Mouse (Mus musculus): Measurements from ENCODE around the gene Micu1. TPM values are rescaled to one million over a fixed set of nuclear protein-coding genes. Genes with fewer than 3 reads are reported as not detected.

Micu1 gene
- polyA plus RNA-seq, 1 experiment from 2014 or later: 82.0 TPM

GRCm38 (mm10) chr10:59844686-59845085 lies 142.4 kb downstream of the Micu1 start:
- Histone ChIP-seq H3K9ac (ENCODE audit: low read depth, low read length) (no peak overlapping the region), H3K27me3 (replicated peaks; ENCODE audit: control insufficient read depth, insufficient read depth, low read length) (no peaks in the 10 kb centered on the region), H3K36me3 (ENCODE audit: control insufficient read depth, insufficient read depth, low read length) (0 out of 2 replicates have a peak, but pooled peaks cover 5% of the 10 kb centered on the region), H3K4me1 (ENCODE audit: control insufficient read depth, insufficient read depth, low read length) (no peaks in the 10 kb centered on the region), H3K4me2 (ENCODE audit: low read depth, low read length) (no peak overlapping the region), H3K27ac (replicated peaks; ENCODE audit: low read depth, low read length) (no peak overlapping the region), H3K4me3 (ENCODE audit: low read depth, low read length) (no peak overlapping the region), H3K9me3 (ENCODE audit: control insufficient read depth, low read length) (no peaks in the 10 kb centered on the region)
- ATAC-seq (ENCODE audit: low read depth): no peak
- no peak for DNase-seq (ENCODE audit: low spot score)
- 89% methylated on average over 9 of the region's 9 CpGs for WGBS

- H3K4me3 ChIP-seq (ENCODE audit: low read depth, low read length): no peak overlapping the region
- 0 out of 2 replicates have a peak, but pooled peaks cover 5% of the 10 kb centered on the region for H3K36me3 ChIP-seq (ENCODE audit: control insufficient read depth, insufficient read depth, low read length)
- no peak overlapping the region for H3K9ac ChIP-seq (ENCODE audit: low read depth, low read length)
- DNase-seq (ENCODE audit: low spot score) (no peak), ATAC-seq (ENCODE audit: low read depth) (no peak)
- H3K9me3 ChIP-seq (ENCODE audit: control insufficient read depth, low read length): no peaks in the 10 kb centered on the region
- H3K27me3 ChIP-seq (replicated peaks; ENCODE audit: control insufficient read depth, insufficient read depth, low read length): no peaks in the 10 kb centered on the region
- no peak overlapping the region for H3K27ac ChIP-seq (replicated peaks; ENCODE audit: low read depth, low read length)
- no peaks in the 10 kb centered on the region for H3K4me1 ChIP-seq (ENCODE audit: control insufficient read depth, insufficient read depth, low read length)
- H3K4me2 ChIP-seq (ENCODE audit: low read depth, low read length): no peak overlapping the region
- 74% methylated on average over 6 of the region's 6 CpGs for WGBS
Measured at GRCm38 (mm10) chr10:59846416-59846815, 144.1 kb downstream of the Micu1 start.

- ATAC-seq (ENCODE audit: low read depth): no peak
Measured at GRCm38 (mm10) chr10:59848079-59848877, 146.0 kb downstream of the Micu1 start.

GRCm38 (mm10) chr10:59848953-59849352 lies 146.7 kb downstream of the Micu1 start:
- no peaks in the 10 kb centered on the region for H3K4me1 ChIP-seq (ENCODE audit: control insufficient read depth, insufficient read depth, low read length)
- peak; percentile 55; the same call in 1 of the 2 replicates for ATAC-seq (ENCODE audit: low read depth)

More at GRCm38 (mm10) chr10:59848079-59848877, 146.0 kb downstream of the Micu1 start:
- H3K9me3 ChIP-seq (ENCODE audit: control insufficient read depth, low read length): no peaks in the 10 kb centered on the region
- H3K9ac ChIP-seq (ENCODE audit: low read depth, low read length): no peak overlapping the region
- H3K4me2 ChIP-seq (ENCODE audit: low read depth, low read length): no peak overlapping the region
- DNase-seq (ENCODE audit: low spot score): no peak
- no peaks in the 10 kb centered on the region for H3K27me3 ChIP-seq (replicated peaks; ENCODE audit: control insufficient read depth, insufficient read depth, low read length)
- no peaks in the 10 kb centered on the region for H3K4me1 ChIP-seq (ENCODE audit: control insufficient read depth, insufficient read depth, low read length)
- no peaks in the 10 kb centered on the region for H3K36me3 ChIP-seq (ENCODE audit: control insufficient read depth, insufficient read depth, low read length)
- 73% methylated on average over 11 of the region's 11 CpGs for WGBS
- no peak overlapping the region for H3K4me3 ChIP-seq (ENCODE audit: low read depth, low read length)
- H3K27ac ChIP-seq (replicated peaks; ENCODE audit: low read depth, low read length): no peak overlapping the region

GRCm38 (mm10) chr10:59849371-59849770 lies 147.1 kb downstream of the Micu1 start:
- Histone ChIP-seq H3K9me3 (ENCODE audit: control insufficient read depth, low read length) (no peaks in the 10 kb centered on the region), H3K9ac (ENCODE audit: low read depth, low read length) (no peak overlapping the region), H3K27ac (replicated peaks; ENCODE audit: low read depth, low read length) (no peak overlapping the region), H3K4me3 (ENCODE audit: low read depth, low read length) (no peak overlapping the region), H3K27me3 (replicated peaks; ENCODE audit: control insufficient read depth, insufficient read depth, low read length) (no peaks in the 10 kb centered on the region), H3K4me2 (ENCODE audit: low read depth, low read length) (no peak overlapping the region), H3K36me3 (ENCODE audit: control insufficient read depth, insufficient read depth, low read length) (no peaks in the 10 kb centered on the region), H3K4me1 (ENCODE audit: control insufficient read depth, insufficient read depth, low read length) (no peaks in the 10 kb centered on the region)
- ATAC-seq (ENCODE audit: low read depth): no peak
- 72% methylated on average over 7 of the region's 7 CpGs for WGBS
- no peak for DNase-seq (ENCODE audit: low spot score)

More at GRCm38 (mm10) chr10:59848953-59849352, 146.7 kb downstream of the Micu1 start:
- Histone ChIP-seq H3K4me2 (ENCODE audit: low read depth, low read length) (no peak overlapping the region), H3K9ac (ENCODE audit: low read depth, low read length) (no peak overlapping the region), H3K27ac (replicated peaks; ENCODE audit: low read depth, low read length) (no peak overlapping the region), H3K9me3 (ENCODE audit: control insufficient read depth, low read length) (no peaks in the 10 kb centered on the region), H3K27me3 (replicated peaks; ENCODE audit: control insufficient read depth, insufficient read depth, low read length) (no peaks in the 10 kb centered on the region), H3K36me3 (ENCODE audit: control insufficient read depth, insufficient read depth, low read length) (no peaks in the 10 kb centered on the region), H3K4me3 (ENCODE audit: low read depth, low read length) (no peak overlapping the region)
- 61% methylated on average over 9 of the region's 9 CpGs for WGBS
- no peak for DNase-seq (ENCODE audit: low spot score)

- DNase-seq (ENCODE audit: low spot score) (no peak), ATAC-seq (ENCODE audit: low read depth) (no peak)
- H3K9ac ChIP-seq (ENCODE audit: low read depth, low read length): no peak overlapping the region
- no peaks in the 10 kb centered on the region for H3K4me1 ChIP-seq (ENCODE audit: control insufficient read depth, insufficient read depth, low read length)
- no peaks in the 10 kb centered on the region for H3K36me3 ChIP-seq (ENCODE audit: control insufficient read depth, insufficient read depth, low read length)
- no peaks in the 10 kb centered on the region for H3K9me3 ChIP-seq (ENCODE audit: control insufficient read depth, low read length)
- no peak overlapping the region for H3K4me3 ChIP-seq (ENCODE audit: low read depth, low read length)
- WGBS: 87% methylated on average over 5 of the region's 5 CpGs
- H3K27me3 ChIP-seq (replicated peaks; ENCODE audit: control insufficient read depth, insufficient read depth, low read length): no peaks in the 10 kb centered on the region
- no peak overlapping the region for H3K27ac ChIP-seq (replicated peaks; ENCODE audit: low read depth, low read length)
- no peak overlapping the region for H3K4me2 ChIP-seq (ENCODE audit: low read depth, low read length)
Measured at GRCm38 (mm10) chr10:59857157-59857556, 154.9 kb downstream of the Micu1 start.

GRCm38 (mm10) chr10:59860684-59861083 lies 158.4 kb downstream of the Micu1 start:
- no peak overlapping the region for H3K4me3 ChIP-seq (ENCODE audit: low read depth, low read length)
- no peaks in the 10 kb centered on the region for H3K27me3 ChIP-seq (replicated peaks; ENCODE audit: control insufficient read depth, insufficient read depth, low read length)
- H3K9ac ChIP-seq (ENCODE audit: low read depth, low read length): no peak overlapping the region
- H3K4me1 ChIP-seq (ENCODE audit: control insufficient read depth, insufficient read depth, low read length): no peaks in the 10 kb centered on the region
- H3K36me3 ChIP-seq (ENCODE audit: control insufficient read depth, insufficient read depth, low read length): peaks cover 8% of the 10 kb centered on the region; the same call in 1 of the 2 replicates
- H3K9me3 ChIP-seq (ENCODE audit: control insufficient read depth, low read length): no peaks in the 10 kb centered on the region
- H3K27ac ChIP-seq (replicated peaks; ENCODE audit: low read depth, low read length): no peak overlapping the region
- WGBS: 79% methylated on average over 9 of the region's 9 CpGs
- ATAC-seq (ENCODE audit: low read depth) (no peak), DNase-seq (ENCODE audit: low spot score) (no peak)
- H3K4me2 ChIP-seq (ENCODE audit: low read depth, low read length): no peak overlapping the region

- DNase-seq (ENCODE audit: low spot score): no peak
- no peaks in the 10 kb centered on the region for H3K27me3 ChIP-seq (replicated peaks; ENCODE audit: control insufficient read depth, insufficient read depth, low read length)
- no peaks in the 10 kb centered on the region for H3K4me1 ChIP-seq (ENCODE audit: control insufficient read depth, insufficient read depth, low read length)
- no peak overlapping the region for H3K9ac ChIP-seq (ENCODE audit: low read depth, low read length)
- no peak overlapping the region for H3K4me3 ChIP-seq (ENCODE audit: low read depth, low read length)
- no peak overlapping the region for H3K27ac ChIP-seq (replicated peaks; ENCODE audit: low read depth, low read length)
- H3K9me3 ChIP-seq (ENCODE audit: control insufficient read depth, low read length): no peaks in the 10 kb centered on the region
- 87% methylated on average over 10 of the region's 10 CpGs for WGBS
- no peak overlapping the region for H3K4me2 ChIP-seq (ENCODE audit: low read depth, low read length)
- no peak for ATAC-seq (ENCODE audit: low read depth)
- H3K36me3 ChIP-seq (ENCODE audit: control insufficient read depth, insufficient read depth, low read length): peaks cover 8% of the 10 kb centered on the region; the same call in 1 of the 2 replicates
Measured at GRCm38 (mm10) chr10:59861201-59861600, 158.9 kb downstream of the Micu1 start.

Measured in embryonic facial prominence, embryonic 14.5 days (tissue).